Mouse (Mus musculus) CH12.LX (cell line): ENCODE measurements at regions not wholly inside any gene's neighbourhood (a gene's known extent, or its start where the extent isn't known, plus 50 kb on each side); places are given as distances from the start of the nearest gene placed in this dataset.
A peak's percentile ranks its signal among the peaks of the same experiment; 100 is the strongest.

Source experiments
- DNase-seq: peaks from one replicate; pipeline ENCODE4 v3.0.0-alpha.2; 2013; ENCODE audit errors: extremely low read depth
- H3K27ac ChIP-seq: 2 replicates; pipeline ENCODE4 v1.5.1; 2012; ENCODE audit warnings: low read depth, mild to moderate bottlenecking, control low read depth, moderate library complexity; ENCODE audit not compliant: insufficient read depth
- H3K27me3 ChIP-seq: replicated peaks from 2 replicates; pipeline ENCODE3; 2012; ENCODE audit warnings: inconsistent platforms
- H3K36me3 ChIP-seq, 2 experiments: replicated peaks in 1 of 2; 2 replicates each; pipeline versions ENCODE3 to v1.6.1; 2012; ENCODE audit warnings: inconsistent platforms in 1 of 2, low read length in 1 of 2, mild to moderate bottlenecking in 1 of 2, mixed read lengths in 1 of 2, moderate library complexity in 1 of 2; ENCODE audit not compliant: control insufficient read depth in 1 of 2, insufficient read depth in 1 of 2
- H3K4me1 ChIP-seq, 2 experiments: 2 replicates each; pipeline ENCODE4 v1.6.1; 2012; ENCODE audit warnings: inconsistent platforms in 1 of 2, moderate library complexity in 1 of 2; ENCODE audit not compliant: insufficient read depth in 2 of 2, control insufficient read depth in 1 of 2
- H3K4me2 ChIP-seq: 2 replicates; pipeline ENCODE4 v1.6.1; 2012; ENCODE audit warnings: low read depth, mild to moderate bottlenecking, control low read depth; ENCODE audit not compliant: poor library complexity, insufficient read depth, severe bottlenecking
- H3K4me3 ChIP-seq, 3 experiments: fragments of 150-350 bp in 1 of 3; sonication (generic) in 1 of 3; replicated peaks in 1 of 3; 2 replicates each; pipeline versions ENCODE3 to v1.5.1; 2011 to 2012; ENCODE audit warnings: low read depth in 2 of 3, low read length in 2 of 3, mild to moderate bottlenecking in 2 of 3, moderate library complexity in 2 of 3, control low read depth in 1 of 3, improper control_type of control experiment in 1 of 3, inconsistent platforms in 1 of 3, mixed read lengths in 1 of 3; ENCODE audit not compliant: poor library complexity in 1 of 3
- H3K79me2 ChIP-seq: replicated peaks from 2 replicates; pipeline ENCODE4 v1.6.1; 2012; ENCODE audit warnings: mild to moderate bottlenecking, moderate library complexity; ENCODE audit not compliant: control insufficient read depth, poor library complexity, insufficient read depth, severe bottlenecking; ENCODE audit errors: extremely low read depth
- H3K9ac ChIP-seq: 2 replicates; pipeline ENCODE4 v1.6.1; 2012; ENCODE audit warnings: low read depth, mild to moderate bottlenecking, control low read depth, moderate library complexity; ENCODE audit not compliant: insufficient read depth
- H3K9me3 ChIP-seq: replicated peaks from 2 replicates; pipeline ENCODE3; 2012; ENCODE audit warnings: low read length, inconsistent platforms, mixed read lengths
- BHLHE40 ChIP-seq: IDR thresholded peaks from 2 replicates; pipeline ENCODE4 v1.6.1; 2011; ENCODE audit warnings: mild to moderate bottlenecking, low read depth, low read length, improper control_type of control experiment
- CHD1 ChIP-seq: IDR thresholded peaks from 2 replicates; pipeline ENCODE4 v1.6.1; 2012; ENCODE audit warnings: low read depth, low read length, improper control_type of control experiment, inconsistent platforms
- CHD2 ChIP-seq: IDR thresholded peaks from 2 replicates; pipeline ENCODE4 v1.6.1; 2011; ENCODE audit warnings: low read length, improper control_type of control experiment
- CTCF ChIP-seq, 2 experiments: IDR thresholded peaks in 1 of 2; conservative IDR thresholded peaks in 1 of 2; 2 replicates each; pipeline ENCODE4 v1.5.1; 2011 to 2012; ENCODE audit warnings: low read depth in 2 of 2, low read length in 2 of 2, improper control_type of control experiment in 1 of 2, inconsistent platforms in 1 of 2, mild to moderate bottlenecking in 1 of 2, moderate library complexity in 1 of 2
- ELF1 ChIP-seq: IDR thresholded peaks from 2 replicates; pipeline ENCODE4 v1.6.1; 2014; ENCODE audit warnings: low read depth, mild to moderate bottlenecking, inconsistent platforms, low read length, improper control_type of control experiment
- EP300 ChIP-seq: IDR thresholded peaks from 2 replicates; pipeline ENCODE4 v1.6.1; 2011; ENCODE audit warnings: low read length, improper control_type of control experiment
- ETS1 ChIP-seq: conservative IDR thresholded peaks from 2 replicates; pipeline ENCODE4 v1.6.1; 2012; ENCODE audit warnings: low read depth, mild to moderate bottlenecking, inconsistent platforms, low read length, improper control_type of control experiment, moderate library complexity
- GABPA ChIP-seq: IDR thresholded peaks from 2 replicates; pipeline ENCODE4 v1.6.1; 2012; ENCODE audit warnings: low read depth, low read length, improper control_type of control experiment, inconsistent platforms; ENCODE audit not compliant: insufficient replicate concordance
- HCFC1 ChIP-seq: IDR thresholded peaks from 2 replicates; pipeline ENCODE4 v1.6.1; 2012; ENCODE audit warnings: low read depth, mild to moderate bottlenecking, inconsistent platforms, low read length, improper control_type of control experiment
- IRF4 ChIP-seq: IDR thresholded peaks from 2 replicates; pipeline ENCODE4 v1.6.1; 2014; ENCODE audit warnings: low read depth, mild to moderate bottlenecking, inconsistent platforms, low read length, improper control_type of control experiment
- JUND ChIP-seq: conservative IDR thresholded peaks from 2 replicates; pipeline ENCODE4 v1.6.1; 2011; ENCODE audit warnings: low read depth, low read length, improper control_type of control experiment
- KAT2A ChIP-seq: IDR thresholded peaks from 2 replicates; pipeline ENCODE4 v1.6.1; 2012; ENCODE audit warnings: low read length, improper control_type of control experiment, inconsistent platforms; ENCODE audit not compliant: insufficient replicate concordance
- MAFK ChIP-seq: IDR thresholded peaks from 2 replicates; pipeline ENCODE4 v1.6.1; 2011; ENCODE audit warnings: low read length, improper control_type of control experiment; ENCODE audit not compliant: insufficient replicate concordance
- MAX ChIP-seq: IDR thresholded peaks from 2 replicates; pipeline ENCODE4 v1.6.1; 2011; ENCODE audit warnings: low read length, improper control_type of control experiment
- MAZ ChIP-seq: IDR thresholded peaks from 2 replicates; pipeline ENCODE4 v1.6.1; 2012; ENCODE audit warnings: low read depth, mild to moderate bottlenecking, inconsistent platforms, low read length, improper control_type of control experiment, moderate library complexity
- MEF2A ChIP-seq: IDR thresholded peaks from 2 replicates; pipeline ENCODE4 v1.6.1; 2014; ENCODE audit warnings: low read depth, mild to moderate bottlenecking, inconsistent platforms, low read length, improper control_type of control experiment, borderline replicate concordance
- MXI1 ChIP-seq: IDR thresholded peaks from 2 replicates; pipeline ENCODE4 v1.6.1; 2011; ENCODE audit warnings: mild to moderate bottlenecking, low read depth, low read length, improper control_type of control experiment
- MYC ChIP-seq: IDR thresholded peaks from 2 replicates; pipeline ENCODE4 v1.6.1; 2011; ENCODE audit warnings: low read depth, mild to moderate bottlenecking, improper control_type of control experiment, low read length
- NELFE ChIP-seq: IDR thresholded peaks from 2 replicates; pipeline ENCODE4 v1.6.1; 2011; ENCODE audit warnings: low read depth, low read length, improper control_type of control experiment
- NRF1 ChIP-seq: IDR thresholded peaks from 2 replicates; pipeline ENCODE4 v1.6.1; 2014; ENCODE audit warnings: low read depth, mild to moderate bottlenecking, inconsistent platforms, low read length, improper control_type of control experiment, moderate library complexity
- POLR2A ChIP-seq: IDR thresholded peaks from 2 replicates; pipeline ENCODE4 v1.6.1; 2011; ENCODE audit warnings: low read depth, mild to moderate bottlenecking, improper control_type of control experiment, low read length
- POLR2AphosphoS2 ChIP-seq: IDR thresholded peaks from 2 replicates; pipeline ENCODE4 v1.6.1; 2011; ENCODE audit warnings: low read depth, low read length, improper control_type of control experiment
- RAD21 ChIP-seq: IDR thresholded peaks from 2 replicates; pipeline ENCODE4 v1.6.1; 2011; ENCODE audit warnings: low read depth, mild to moderate bottlenecking, low read length, improper control_type of control experiment, moderate library complexity
- RCOR1 ChIP-seq: conservative IDR thresholded peaks from 2 replicates; pipeline ENCODE4 v1.6.1; 2012; ENCODE audit warnings: low read depth, mild to moderate bottlenecking, inconsistent platforms, low read length, improper control_type of control experiment
- SMC3 ChIP-seq: IDR thresholded peaks from 2 replicates; pipeline ENCODE4 v1.6.1; 2011; ENCODE audit warnings: low read depth, low read length, improper control_type of control experiment
- TCF12 ChIP-seq: IDR thresholded peaks from 2 replicates; pipeline ENCODE4 v1.6.1; 2014; ENCODE audit warnings: low read depth, mild to moderate bottlenecking, inconsistent platforms, low read length, improper control_type of control experiment
- UBTF ChIP-seq: IDR thresholded peaks from 2 replicates; pipeline ENCODE4 v1.6.1; 2012; ENCODE audit warnings: low read depth, mild to moderate bottlenecking, inconsistent platforms, low read length, improper control_type of control experiment, moderate library complexity
- USF1 ChIP-seq: IDR thresholded peaks from 2 replicates; pipeline ENCODE4 v1.6.1; 2014; ENCODE audit warnings: low read depth, mild to moderate bottlenecking, inconsistent platforms, low read length, improper control_type of control experiment
- USF2 ChIP-seq: conservative IDR thresholded peaks from 2 replicates; pipeline ENCODE4 v1.6.1; 2011; ENCODE audit warnings: low read depth, low read length, improper control_type of control experiment
- ZC3H11A ChIP-seq: IDR thresholded peaks from 2 replicates; pipeline ENCODE4 v1.6.1; 2012; ENCODE audit warnings: low read depth, mild to moderate bottlenecking, inconsistent platforms, low read length, improper control_type of control experiment
- ZKSCAN1 ChIP-seq: IDR thresholded peaks from 2 replicates; pipeline ENCODE4 v1.6.1; 2012; ENCODE audit warnings: low read depth, inconsistent platforms, low read length, improper control_type of control experiment, borderline replicate concordance
- ZMIZ1 ChIP-seq: IDR thresholded peaks from 2 replicates; pipeline ENCODE4 v1.6.1; 2012; ENCODE audit warnings: low read depth, mild to moderate bottlenecking, inconsistent platforms, low read length, improper control_type of control experiment
- ZNF384 ChIP-seq: IDR thresholded peaks from 2 replicates; pipeline ENCODE4 v1.6.1; 2012; ENCODE audit warnings: low read depth, low read length, improper control_type of control experiment, inconsistent platforms
- dilution Hi-C: fragments of 300-500 bp; cut with MboI; formaldehyde crosslinking; loops from 2 replicates; pipeline ENCODE4 v1.14.3; 2020; ENCODE audit warnings: low sequenced_read_pairs; ENCODE audit not compliant: extremely low pct_unique_long_range_greater_than_20kb, extremely low pct_ligation_motif_present
- in situ Hi-C: fragments of 300-500 bp; cut with MboI; formaldehyde crosslinking; loops from 3 replicates; pipeline ENCODE4 v1.14.3; 2019; ENCODE audit warnings: low sequenced_read_pairs, low pct_ligation_motif_present, low pct_unique_long_range_greater_than_20kb, mixed read lengths

DNA sequence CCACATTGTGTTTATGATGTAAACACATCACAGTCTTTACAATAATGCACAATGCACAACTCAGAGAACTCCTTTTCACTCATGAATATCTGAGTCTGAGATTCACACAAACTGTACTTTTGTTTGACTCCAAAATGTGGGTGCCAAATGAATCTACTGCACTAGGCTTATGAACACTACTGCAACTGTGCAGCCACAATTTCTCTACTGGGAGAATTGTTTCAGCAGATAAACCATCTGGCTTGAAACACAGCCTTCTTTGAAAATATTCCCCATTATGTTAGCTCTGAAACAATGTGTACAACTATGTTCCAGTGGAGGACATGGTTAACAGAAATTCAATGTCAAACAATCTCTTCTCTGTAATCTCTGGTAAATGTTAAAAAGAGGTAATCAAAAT lies 166.6 kb upstream of the Zeb2 start:
- Histone ChIP-seq H3K9me3 (no peaks in the 10 kb centered on the region), H3K4me1 (peaks cover 7 to 26% of the 10 kb centered on the region in 2 experiments; a peak in 3 of 4 replicates), H3K9ac (no peak overlapping the region), H3K4me2 (no peak overlapping the region), H3K27ac (no peak overlapping the region), H3K27me3 (no peaks in the 10 kb centered on the region), H3K4me3 (no peak overlapping the region), H3K79me2 (no peaks in the 10 kb centered on the region), H3K36me3 (no peaks in the 10 kb centered on the region)
- dilution Hi-C loops (no loop called here), in situ Hi-C loops (no loop called here)
- DNase-seq: no peak
- TF ChIP-seq UBTF (no peak), USF1 (no peak), MAFK (no peak), RAD21 (no peak), MXI1 (no peak), ZC3H11A (no peak), GABPA (no peak), IRF4 (no peak), EP300 (no peak), ZNF384 (no peak), SMC3 (no peak), USF2 (no peak)

DNA sequence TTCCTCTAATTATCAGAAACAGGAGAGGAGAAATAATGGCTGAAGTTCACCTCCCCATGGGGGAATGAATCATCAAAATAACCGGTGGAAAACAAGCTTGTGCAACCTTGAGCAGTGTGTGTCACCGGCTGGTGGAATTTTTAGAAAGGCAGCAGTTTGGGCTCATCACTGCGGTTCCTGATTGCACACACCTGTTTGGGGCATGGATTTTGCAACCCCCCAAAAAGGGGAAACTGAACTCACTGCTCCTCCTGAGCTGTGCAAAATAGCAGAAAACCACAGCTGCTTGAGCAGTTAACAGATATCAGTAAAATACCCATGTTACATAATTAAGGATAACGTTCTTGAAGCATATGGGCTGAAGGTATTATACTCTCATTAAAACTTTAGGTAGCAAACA lies 162.3 kb upstream of the Zeb2 start:
- Histone ChIP-seq H3K27me3 (no peaks in the 10 kb centered on the region), H3K4me2 (peak overlapping the region; percentile 8; the same call in 1 of the 2 replicates), H3K36me3 (no peaks in the 10 kb centered on the region), H3K4me1 (peaks cover 7 to 47% of the 10 kb centered on the region in 2 experiments; a peak in 3 of 4 replicates), H3K79me2 (no peaks in the 10 kb centered on the region), H3K9ac (no peak overlapping the region), H3K4me3 (no peak overlapping the region), H3K27ac (no peak overlapping the region), H3K9me3 (no peaks in the 10 kb centered on the region)
- DNase-seq: peak; percentile 91
- in situ Hi-C loops (no loop called here), dilution Hi-C loops (no loop called here)
- no peak for TF ChIP-seq POLR2AphosphoS2
- no peak for TF ChIP-seq KAT2A
- no peak for TF ChIP-seq ZC3H11A
- no peak for TF ChIP-seq RCOR1
- TF ChIP-seq NRF1: no peak
- peak; percentile 48; the same call in 1 of the 2 replicates for TF ChIP-seq MYC
- no peak for TF ChIP-seq CTCF (conservative IDR thresholded peaks at IDR 0.05 in 1 of 2, IDR thresholded peaks at IDR 0.05 in 1 of 2; ENCODE audit: low read depth in 2 of 2, low read length in 2 of 2)
- TF ChIP-seq IRF4: peak; percentile 78
- TF ChIP-seq CHD2: no peak
- peak; percentile 93 for TF ChIP-seq EP300
- TF ChIP-seq MEF2A: peak; percentile 89
- TF ChIP-seq ETS1: peak; percentile 94
- TF ChIP-seq HCFC1: no peak
- 0 out of 2 replicates have a peak, but pooled peaks have one; percentile 36 for TF ChIP-seq MAZ
- no peak for TF ChIP-seq GABPA
- no peak for TF ChIP-seq POLR2A
- peak; percentile 91 for TF ChIP-seq TCF12
- TF ChIP-seq BHLHE40: peak; percentile 77
- TF ChIP-seq ZNF384: peak; percentile 6; the same call in 1 of the 2 replicates
- no peak for TF ChIP-seq USF1
- peak; percentile 62 for TF ChIP-seq JUND
- no peak for TF ChIP-seq ELF1
- no peak for TF ChIP-seq ZMIZ1
- TF ChIP-seq MAX: 0 out of 2 replicates have a peak, but pooled peaks have one; percentile 23
- TF ChIP-seq UBTF: no peak
- TF ChIP-seq ZKSCAN1: no peak
- peak; percentile 10; the same call in 1 of the 2 replicates for TF ChIP-seq SMC3
- no peak for TF ChIP-seq CHD1
- TF ChIP-seq RAD21: peak; percentile 13
- TF ChIP-seq NELFE: no peak
